Mouse (Mus musculus) bone marrow, adult 2 months (tissue): ENCODE data around the gene Arhgap19. TPM values are rescaled to one million over a fixed set of nuclear protein-coding genes. Genes with fewer than 3 reads are reported as not detected.

Source experiments
- H3K27ac ChIP-seq: fragments of 200-500 bp; 2 replicates; pipeline ENCODE4 v1.5.1; 2012; ENCODE audit warnings: low read depth, mild to moderate bottlenecking, control low read depth, inconsistent platforms, low read length; ENCODE audit not compliant: control insufficient read depth, poor library complexity, insufficient read depth
- H3K4me1 ChIP-seq: fragments of 200-500 bp; 2 replicates; pipeline ENCODE4 v1.6.1; 2011; ENCODE audit warnings: low read length; ENCODE audit not compliant: control insufficient read depth, insufficient read depth
- H3K4me3 ChIP-seq: fragments of 200-500 bp; replicated peaks from 2 replicates; pipeline ENCODE3; 2011; ENCODE audit warnings: mild to moderate bottlenecking, low read depth, low read length, control low read depth; ENCODE audit not compliant: control insufficient read depth
- CTCF ChIP-seq: fragments of 200-500 bp; IDR thresholded peaks from 2 replicates; pipeline ENCODE4 v1.5.1; 2011; ENCODE audit warnings: low read length, control low read depth; ENCODE audit not compliant: control insufficient read depth, insufficient read depth
- POLR2A ChIP-seq: fragments of 200-500 bp; IDR thresholded peaks from 2 replicates; pipeline ENCODE4 v1.6.1; 2011; ENCODE audit warnings: low read depth, mild to moderate bottlenecking, control low read depth, low read length, borderline replicate concordance; ENCODE audit not compliant: control insufficient read depth
- WGBS: fragments of 180-500 bp; shearing (Covaris S2); methylation state at CpG from one replicate; pipeline ENCODE4 v1.1.7; 2018; 5-methylcytosine and 5-hydroxymethylcytosine counted together
- polyA plus RNA-seq: library from polyadenylated mRNA; stranded (reverse); fragments of >200 nt; gene quantifications from 2 replicates; pipeline ENCODE4 v1.2.4, GENCODE M21; 2011; ENCODE audit warnings: low replicate concordance; ENCODE audit not compliant: missing spikeins, insufficient read depth, insufficient read length

The Arhgap19 gene
- polyA plus RNA-seq, 1 experiment = 25.5 TPM

- WGBS = 9% methylated on average over 6 of the region's 6 CpGs
- Histone ChIP-seq H3K4me3 (no peak overlapping the region), H3K27ac (no peak overlapping the region), H3K4me1 (peaks cover 1% of the 10 kb centered on the region)
- no peak for TF ChIP-seq POLR2A
- TF ChIP-seq CTCF = no peak
These were observed 34.0 kb upstream of the Arhgap19 start for GRCm38 (mm10) chr19:41835816-41836215.

GRCm38 (mm10) chr19:41835407-41835806 lies 33.6 kb upstream of the Arhgap19 start:
- H3K4me3 ChIP-seq = no peak overlapping the region
- H3K4me1 ChIP-seq = peaks cover 1% of the 10 kb centered on the region
- no peak overlapping the region for H3K27ac ChIP-seq
- TF ChIP-seq POLR2A (no peak), CTCF (no peak)
- WGBS = 66% methylated on average over 6 of the region's 6 CpGs

GRCm38 (mm10) chr19:41832501-41833201 lies 30.8 kb upstream of the Arhgap19 start:
- Histone ChIP-seq H3K4me3 (no peak overlapping the region), H3K27ac (no peak overlapping the region), H3K4me1 (peaks cover 1% of the 10 kb centered on the region)
- TF ChIP-seq CTCF = no peak
- TF ChIP-seq POLR2A = no peak
- WGBS = 64% methylated on average over 13 of the region's 13 CpGs

- H3K4me1 ChIP-seq = peaks cover 1% of the 10 kb centered on the region
- H3K27ac ChIP-seq = no peak overlapping the region
- WGBS = 42% methylated on average over 14 of the region's 14 CpGs
- TF ChIP-seq POLR2A (no peak), CTCF (no peak)
- H3K4me3 ChIP-seq = peak overlapping the region; percentile 54
These were observed 30.0 kb upstream of the Arhgap19 start for GRCm38 (mm10) chr19:41831718-41832391.

GRCm38 (mm10) chr19:41831101-41831570 lies 29.3 kb upstream of the Arhgap19 start:
- Histone ChIP-seq H3K4me3 (peak overlapping the region; percentile 88), H3K4me1 (peaks cover 1% of the 10 kb centered on the region), H3K27ac (peak overlapping the region; percentile 98; the same call in 1 of the 2 replicates)
- TF ChIP-seq POLR2A (no peak), CTCF (no peak)
- WGBS = 2% methylated on average over 19 of the region's 19 CpGs

GRCm38 (mm10) chr19:41830106-41831031 lies 28.5 kb upstream of the Arhgap19 start:
- peak overlapping the region; percentile 88 for H3K4me3 ChIP-seq
- WGBS = under 1% methylated on average over 104 of the region's 112 CpGs
- peak overlapping the region; percentile 98 for H3K27ac ChIP-seq
- no peaks in the 10 kb centered on the region; the same call in none of the 2 replicates for H3K4me1 ChIP-seq
- TF ChIP-seq POLR2A (peak; percentile 77; the same call in 1 of the 2 replicates), CTCF (no peak)

- H3K27ac ChIP-seq = peak within 1 kb of the TSS; percentile 98
- peak within 1 kb of the TSS; percentile 88 for H3K4me3 ChIP-seq
- no peaks in the 10 kb centered on the region; the same call in none of the 2 replicates for H3K4me1 ChIP-seq
- WGBS = 1% methylated on average over 32 of the region's 39 CpGs
- TF ChIP-seq POLR2A (no peak), CTCF (no peak)
These were observed 27.7 kb upstream of the Arhgap19 start, which contains the start of gene Frat1 for GRCm38 (mm10) chr19:41829381-41830105. Gene Frat1 (plus strand): TSS chr19:41829970.
